In genomic region chr10:118602922-118603321, GRCm38 (mm10) we compare ENCODE assay signal across 18 mouse cellular contexts.
DNase-seq lines count a peak whose midpoint lies in the region; ATAC-seq and TF ChIP-seq lines count a peak whose summit lies in the region.
"Had no signal": no experiment of that assay in that cellular context is flagged by ENCODE, and none has a peak within 500 bp of the region (broad histone marks: within the 10 kb centered on the region; RNA-seq: fewer than 3 reads in every experiment).

No protein-coding gene starts in this region.

- no peak for TF ChIP-seq POLR2A in heart, adult 2 months (IDR thresholded peaks at IDR 0.05; ENCODE audit: insufficient read depth, low read depth, low read length)

- no peak for TF ChIP-seq EP300 in heart, postnatal 0 days (IDR thresholded peaks at IDR 0.05; ENCODE audit: low read depth)
- TF ChIP-seq EP300 in heart, adult 2 months (IDR thresholded peaks at IDR 0.05; ENCODE audit: insufficient read depth, low read depth, low read length) = no peak
- peak; percentile 32; the same call in 1 of the 2 replicates for TF ChIP-seq EP300 in liver, embryonic 14.5 days (IDR thresholded peaks at IDR 0.05; ENCODE audit: low read depth)

- no peaks in the 10 kb centered on the region for H3K4me1 ChIP-seq in heart, postnatal 0 days (ENCODE audit: control insufficient read depth, insufficient read depth)
- H3K4me1 ChIP-seq in heart, adult 2 months (ENCODE audit: control insufficient read depth, insufficient read depth, low read length) = no peaks in the 10 kb centered on the region
- H3K4me1 ChIP-seq in liver, embryonic 14.5 days (replicated peaks; ENCODE audit: control insufficient read depth in 2 of 2, insufficient read depth in 2 of 2, low read length in 1 of 2) = peaks cover 7 to 9% of the 10 kb centered on the region in 2 experiments; a peak in 3 of 4 replicates
- no peaks in the 10 kb centered on the region for H3K4me1 ChIP-seq in kidney, embryonic 16.5 days (ENCODE audit: insufficient read depth, low read length)
- H3K4me1 ChIP-seq: forebrain, embryonic 13.5 days; hindbrain, embryonic 10.5 days had no signal

- ATAC-seq in heart, postnatal 0 days (ENCODE audit: insufficient read depth, low read depth) = no peak
- ATAC-seq in liver, embryonic 14.5 days (ENCODE audit: insufficient read depth) = peak; percentile 78
- ATAC-seq in megakaryocyte progenitor cell, adult 5-6 weeks (replicated peaks; ENCODE audit: poor library complexity) = peak; percentile 38; the same call in 1 of the 2 replicates
- ATAC-seq in kidney, embryonic 16.5 days (ENCODE audit: low FRiP score, low TSS enrichment) = no peak
- ATAC-seq: forebrain, embryonic 13.5 days had no signal

- H3K4me2 ChIP-seq in heart, postnatal 0 days (ENCODE audit: low read depth, low read length) = no peak overlapping the region
- no peak overlapping the region for H3K4me2 ChIP-seq in liver, embryonic 14.5 days (ENCODE audit: low read depth)
- H3K4me2 ChIP-seq in kidney, embryonic 16.5 days (replicated peaks; ENCODE audit: low read depth, low read length) = no peak overlapping the region
- H3K4me2 ChIP-seq: forebrain, embryonic 13.5 days; heart, embryonic 11.5 days; heart, embryonic 15.5 days; hindbrain, embryonic 14.5 days had no signal

- H3K27ac ChIP-seq in heart, postnatal 0 days (ENCODE audit: low read depth) = no peak overlapping the region
- no peak overlapping the region for H3K27ac ChIP-seq in heart, adult 2 months
- no peak overlapping the region for H3K27ac ChIP-seq in liver, embryonic 14.5 days
- H3K27ac ChIP-seq in kidney, embryonic 16.5 days (ENCODE audit: low read length) = no peak overlapping the region
- H3K27ac ChIP-seq: embryonic facial prominence, embryonic 10.5 days; forebrain, embryonic 13.5 days; gastrocnemius, adult 2 months; heart, embryonic 15.5 days; hindbrain, embryonic 10.5 days; hindbrain, embryonic 14.5 days had no signal

- no peaks in the 10 kb centered on the region for H3K9me3 ChIP-seq in heart, postnatal 0 days (replicated peaks; ENCODE audit: control insufficient read depth, low read length)
- no peaks in the 10 kb centered on the region for H3K9me3 ChIP-seq in liver, embryonic 14.5 days (ENCODE audit: control insufficient read depth, low read length)
- no peaks in the 10 kb centered on the region for H3K9me3 ChIP-seq in kidney, embryonic 16.5 days (ENCODE audit: low read length)
- H3K9me3 ChIP-seq: embryonic facial prominence, embryonic 10.5 days; forebrain, embryonic 13.5 days; heart, embryonic 15.5 days; hindbrain, embryonic 10.5 days had no signal

- no peaks in the 10 kb centered on the region for H3K27me3 ChIP-seq in heart, postnatal 0 days (ENCODE audit: control insufficient read depth, insufficient read depth, low read length)
- no peaks in the 10 kb centered on the region for H3K27me3 ChIP-seq in heart, adult 2 months (ENCODE audit: control insufficient read depth, insufficient read depth, low read length)
- no peaks in the 10 kb centered on the region for H3K27me3 ChIP-seq in liver, embryonic 14.5 days (ENCODE audit: control insufficient read depth, insufficient read depth, low read length)
- no peaks in the 10 kb centered on the region for H3K27me3 ChIP-seq in kidney, embryonic 16.5 days (ENCODE audit: insufficient read depth, low read length)
- H3K27me3 ChIP-seq: forebrain, embryonic 13.5 days; heart, embryonic 15.5 days had no signal

- intact Hi-C loops in heart, adult 2 months (cut with DNase I) = no loop called here

- 8% methylated on average over 4 of the region's 4 CpGs for WGBS in heart, postnatal 0 days
- 22% methylated on average over 4 of the region's 4 CpGs for WGBS in heart, adult 2 months
- 17% methylated on average over 4 of the region's 4 CpGs for WGBS in liver, embryonic 14.5 days (ENCODE audit: insufficient replicate concordance)
- WGBS in kidney, embryonic 16.5 days = 61% methylated on average over 4 of the region's 4 CpGs

- H3K4me3 ChIP-seq in heart, postnatal 0 days (ENCODE audit: low read depth, low read length) = no peak overlapping the region
- no peak overlapping the region for H3K4me3 ChIP-seq in heart, adult 2 months
- no peak overlapping the region for H3K4me3 ChIP-seq in liver, embryonic 14.5 days (ENCODE audit: insufficient read depth in 1 of 2, low read depth in 2 of 2, low read length in 2 of 2)
- no peak overlapping the region for H3K4me3 ChIP-seq in kidney, embryonic 16.5 days (ENCODE audit: low read length)
- H3K4me3 ChIP-seq: embryonic facial prominence, embryonic 10.5 days; forebrain, embryonic 13.5 days; gastrocnemius, adult 2 months; heart, embryonic 15.5 days; hindbrain, embryonic 10.5 days had no signal

- no peaks in the 10 kb centered on the region for H3K79me2 ChIP-seq in heart, adult 2 months (replicated peaks; ENCODE audit: control insufficient read depth, insufficient read depth, low read length)

- TF ChIP-seq CTCF in heart, postnatal 0 days (IDR thresholded peaks at IDR 0.05; ENCODE audit: low read depth) = no peak
- TF ChIP-seq CTCF in heart, adult 2 months (IDR thresholded peaks at IDR 0.05) = no peak
- no peak for TF ChIP-seq CTCF in liver, embryonic 14.5 days (IDR thresholded peaks at IDR 0.05; ENCODE audit: low read depth)

- no peaks in the 10 kb centered on the region for H3K36me3 ChIP-seq in heart, postnatal 0 days (replicated peaks; ENCODE audit: control insufficient read depth, insufficient read depth, low read length)
- H3K36me3 ChIP-seq in heart, adult 2 months (ENCODE audit: control insufficient read depth, insufficient read depth, low read length) = no peaks in the 10 kb centered on the region
- no peaks in the 10 kb centered on the region for H3K36me3 ChIP-seq in liver, embryonic 14.5 days (replicated peaks; ENCODE audit: control insufficient read depth, insufficient read depth, low read depth)
- H3K36me3 ChIP-seq in kidney, embryonic 16.5 days (ENCODE audit: insufficient read depth, low read length) = no peaks in the 10 kb centered on the region
- H3K36me3 ChIP-seq: embryonic facial prominence, embryonic 10.5 days; heart, embryonic 15.5 days; hindbrain, embryonic 10.5 days had no signal

- peak; percentile 16 for DNase-seq in heart, postnatal 0 days (ENCODE audit: low spot score)
- DNase-seq in heart, adult 2 months = no peak
- DNase-seq in liver, embryonic 14.5 days (ENCODE audit: low read depth in 3 of 3, low spot score in 3 of 3) = peak in 1 of 3 experiments; percentile 29
- DNase-seq in spleen, postnatal 10 days (ENCODE audit: low spot score in 2 of 2) = no peak
- DNase-seq in cerebellum, adult 11 months = no peak
- DNase-seq: adrenal gland, postnatal 10 days; cerebellum, adult 2 months; cerebellum, postnatal 10 days; gastrocnemius, adult 2 months; gastrocnemius, postnatal 25 days had no signal

- H3K9ac ChIP-seq in heart, postnatal 0 days (replicated peaks; ENCODE audit: low read depth, low read length) = no peak overlapping the region
- no peak overlapping the region for H3K9ac ChIP-seq in heart, adult 2 months (ENCODE audit: low read depth, low read length)
- no peak overlapping the region for H3K9ac ChIP-seq in liver, embryonic 14.5 days (replicated peaks)
- H3K9ac ChIP-seq in kidney, embryonic 16.5 days (replicated peaks; ENCODE audit: low read length) = no peak overlapping the region
- H3K9ac ChIP-seq: forebrain, embryonic 13.5 days; heart, embryonic 15.5 days; hindbrain, embryonic 14.5 days had no signal

Comparison
In these comparisons a context has a peak if more than half of its experiments do, and no peak if none do; other contexts are left out.
1. ATAC-seq: peak in liver, embryonic 14.5 days (single experiment) and megakaryocyte progenitor cell, adult 5-6 weeks (single experiment); none in heart, postnatal 0 days (single experiment) and kidney, embryonic 16.5 days (single experiment).